Mouse (Mus musculus) kidney, postnatal 14 days (tissue): ENCODE data around the gene Rps27.
A peak's percentile ranks its signal among the peaks of the same experiment; 100 is the strongest.

ENCODE experiments used
- DNase-seq: peaks from one replicate; pipeline ENCODE4 v3.0.0; 2022; ENCODE audit warnings: mixed read lengths

Gene Rps27

GRCm38 (mm10) chr3:90231075-90231474 is 17.6 kb upstream of the Rps27 start:
- DNase-seq = no peak

- DNase-seq = no peak
Observed at GRCm38 (mm10) chr3:90224331-90224730, 10.9 kb upstream of the Rps27 start.

GRCm38 (mm10) chr3:90222941-90223340 is 9.5 kb upstream of the Rps27 start:
- DNase-seq = no peak

- no peak for DNase-seq
Observed at GRCm38 (mm10) chr3:90222455-90222854, 9.0 kb upstream of the Rps27 start.

- no peak for DNase-seq
Observed at GRCm38 (mm10) chr3:90221123-90221522, 7.7 kb upstream of the Rps27 start.

- DNase-seq = peak; percentile 90
Observed at GRCm38 (mm10) chr3:90220531-90220951, 7.1 kb upstream of the Rps27 start.

- DNase-seq = peak; percentile 64
Observed at GRCm38 (mm10) chr3:90220088-90220487, 6.6 kb upstream of the Rps27 start.

- DNase-seq = no peak
Observed at GRCm38 (mm10) chr3:90215825-90216380, 2.5 kb upstream of the Rps27 start.

GRCm38 (mm10) chr3:90213956-90214684 is 669 bp upstream of the Rps27 start:
- peak; percentile 24 for DNase-seq

- no peak for DNase-seq
Observed at GRCm38 (mm10) chr3:90212723-90213122, 728 bp downstream of the Rps27 start.

GRCm38 (mm10) chr3:90211475-90212398 is 1.7 kb downstream of the Rps27 start:
- no peak for DNase-seq

GRCm38 (mm10) chr3:90209908-90210566 is 3.4 kb downstream of the Rps27 start:
- no peak for DNase-seq

- peak; percentile 18 for DNase-seq
Observed at GRCm38 (mm10) chr3:90208662-90209061, 4.8 kb downstream of the Rps27 start.

- no peak for DNase-seq
Observed at GRCm38 (mm10) chr3:90204582-90204981, 8.9 kb downstream of the Rps27 start.

GRCm38 (mm10) chr3:90203619-90204018 is 9.8 kb downstream of the Rps27 start:
- no peak for DNase-seq

- no peak for DNase-seq
Observed at GRCm38 (mm10) chr3:90202884-90203283, 10.6 kb downstream of the Rps27 start.

GRCm38 (mm10) chr3:90197548-90197947 is 15.9 kb downstream of the Rps27 start:
- no peak for DNase-seq

GRCm38 (mm10) chr3:90195644-90196043 is 17.8 kb downstream of the Rps27 start:
- DNase-seq = no peak

- DNase-seq = no peak
Observed at GRCm38 (mm10) chr3:90194759-90195158, 18.7 kb downstream of the Rps27 start.

GRCm38 (mm10) chr3:90190859-90191510 is 22.5 kb downstream of the Rps27 start:
- DNase-seq = no peak

GRCm38 (mm10) chr3:90183581-90183980 is 29.9 kb downstream of the Rps27 start:
- peak; percentile 13 for DNase-seq

GRCm38 (mm10) chr3:90179566-90179965 is 33.9 kb downstream of the Rps27 start:
- DNase-seq = no peak
